Mouse (Mus musculus) heart, embryonic 11.5 days (tissue): ENCODE measurements around the gene Hgfac. TPM values are rescaled to one million over a fixed set of nuclear protein-coding genes. Genes with fewer than 3 reads are reported as not detected.

Experiments
- ATAC-seq: fragments of 200-750 bp; cut with Nextera tagmentation; replicated peaks from 2 replicates; pipeline ENCODE4 v1.8.0; 2017; ENCODE audit warnings: moderate library complexity; ENCODE audit not compliant: insufficient number of reproducible peaks, low FRiP score, low TSS enrichment
- H3K27ac ChIP-seq: fragments of 300-500 bp; sonication (generic); 2 replicates; pipeline ENCODE4 v1.5.1; 2014; ENCODE audit warnings: mild to moderate bottlenecking, low read depth, low read length
- H3K27me3 ChIP-seq: fragments of 300-500 bp; sonication (generic); 2 replicates; pipeline ENCODE4 v1.6.1; 2014; ENCODE audit warnings: mild to moderate bottlenecking, low read length, mixed read lengths; ENCODE audit not compliant: control insufficient read depth, insufficient read depth
- H3K36me3 ChIP-seq: fragments of 300-500 bp; sonication (generic); 2 replicates; pipeline ENCODE4 v1.6.1; 2014; ENCODE audit warnings: mild to moderate bottlenecking, low read length, moderate library complexity, mixed read lengths; ENCODE audit not compliant: control insufficient read depth, insufficient read depth
- H3K4me1 ChIP-seq: fragments of 300-500 bp; sonication (generic); 2 replicates; pipeline ENCODE4 v1.6.1; 2014; ENCODE audit warnings: low read length; ENCODE audit not compliant: control insufficient read depth, insufficient read depth
- H3K4me2 ChIP-seq: fragments of 300-500 bp; sonication (generic); 2 replicates; pipeline ENCODE4 v1.6.1; 2014; ENCODE audit warnings: mild to moderate bottlenecking, moderate library complexity
- H3K4me3 ChIP-seq: fragments of 300-500 bp; sonication (generic); 2 replicates; pipeline ENCODE4 v1.5.1; 2014; ENCODE audit warnings: low read depth, low read length
- H3K9ac ChIP-seq: fragments of 300-500 bp; sonication (generic); 2 replicates; pipeline ENCODE4 v1.6.1; 2014; ENCODE audit warnings: mild to moderate bottlenecking, low read depth, low read length, moderate library complexity
- H3K9me3 ChIP-seq: fragments of 300-500 bp; sonication (generic); replicated peaks from 2 replicates; pipeline ENCODE4 v1.6.1; 2016; ENCODE audit warnings: low read length; ENCODE audit not compliant: control insufficient read depth
- WGBS: fragments of 180-500 bp; shearing (Covaris S2); extraction: QIAGEN DNeasy Blood & Tissue Kit; methylation state at CpG from one replicate; pipeline ENCODE4 v1.1.7; 2014; ENCODE audit not compliant: insufficient replicate concordance; 5-methylcytosine and 5-hydroxymethylcytosine counted together
- polyA plus RNA-seq: library from polyadenylated mRNA; unstranded; fragments of >200 nt; fragmentation: Nextera tagmentation; extraction: Ambion mirVana; gene quantifications from 2 replicates; pipeline ENCODE4 v1.2.1, GENCODE M21; 2014

The Hgfac gene
- polyA plus RNA-seq, result 0.23 and 0.66 TPM in 2 replicates

GRCm38 (mm10) chr5:35041268-35041829 lies at the start of gene Hgfac:
TSS of gene Hgfac (plus strand) at chr5:35041509.
- Histone ChIP-seq H3K4me2 (no peak within 1 kb of the TSS), H3K4me3 (no peak within 1 kb of the TSS), H3K9me3 (no peaks in the 10 kb centered on the region), H3K9ac (no peak within 1 kb of the TSS), H3K36me3 (no peaks in the 10 kb centered on the region; the same call in 1 of the 2 replicates), H3K27me3 (0 out of 2 replicates have a peak, but pooled peaks cover 1% of the 10 kb centered on the region), H3K4me1 (no peaks in the 10 kb centered on the region), H3K27ac (no peak within 1 kb of the TSS)
- no peak for ATAC-seq
- 35% methylated on average over 6 of the region's 6 CpGs for WGBS

GRCm38 (mm10) chr5:34998754-34999153 lies 42.6 kb upstream of the Hgfac start:
- Histone ChIP-seq H3K27me3 (no peaks in the 10 kb centered on the region), H3K9me3 (no peaks in the 10 kb centered on the region), H3K27ac (no peak overlapping the region), H3K4me3 (no peak overlapping the region), H3K4me2 (no peak overlapping the region), H3K9ac (no peak overlapping the region), H3K4me1 (peaks cover 19% of the 10 kb centered on the region), H3K36me3 (peaks cover 3% of the 10 kb centered on the region; the same call in 1 of the 2 replicates)
- WGBS, result 32% methylated on average over 3 of the region's 3 CpGs
- no peak for ATAC-seq

DNA sequence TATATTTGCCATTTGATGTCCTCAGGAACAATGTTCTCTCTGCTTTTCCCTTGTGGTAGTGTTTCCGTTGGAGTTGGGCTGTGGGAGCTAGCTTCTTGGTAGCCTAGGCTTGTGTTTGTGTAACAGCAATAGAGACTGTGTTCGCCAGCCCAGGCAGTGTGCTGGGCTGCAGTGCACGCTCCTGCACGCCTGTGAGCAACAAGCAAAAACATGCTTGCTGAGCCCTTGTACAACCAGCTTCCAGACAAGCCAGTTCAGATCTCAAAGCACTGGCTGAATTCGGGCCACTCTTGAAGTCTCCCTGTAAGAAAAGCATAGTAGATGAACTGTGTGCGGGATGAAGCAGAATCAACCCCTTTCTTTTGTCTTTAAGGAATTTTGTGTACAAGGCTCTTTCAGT lies 42.0 kb upstream of the Hgfac start:
- Histone ChIP-seq H3K4me2 (no peak overlapping the region), H3K9me3 (no peaks in the 10 kb centered on the region)

GRCm38 (mm10) chr5:35000323-35000722 lies 41.0 kb upstream of the Hgfac start:
- Histone ChIP-seq H3K4me3 (no peak overlapping the region), H3K4me1 (peaks cover 19% of the 10 kb centered on the region), H3K27ac (no peak overlapping the region), H3K9me3 (no peaks in the 10 kb centered on the region), H3K9ac (no peak overlapping the region), H3K36me3 (peaks cover 3% of the 10 kb centered on the region), H3K27me3 (no peaks in the 10 kb centered on the region), H3K4me2 (no peak overlapping the region)
- no peak for ATAC-seq

More for the DNA sequence above, 42.0 kb upstream of the Hgfac start:
- Histone ChIP-seq H3K4me1 (peaks cover 19% of the 10 kb centered on the region), H3K9ac (no peak overlapping the region), H3K27me3 (no peaks in the 10 kb centered on the region), H3K27ac (no peak overlapping the region), H3K36me3 (peaks cover 3% of the 10 kb centered on the region; the same call in 1 of the 2 replicates), H3K4me3 (no peak overlapping the region)
- ATAC-seq, result no peak
- 72% methylated on average over 6 of the region's 6 CpGs for WGBS

DNA sequence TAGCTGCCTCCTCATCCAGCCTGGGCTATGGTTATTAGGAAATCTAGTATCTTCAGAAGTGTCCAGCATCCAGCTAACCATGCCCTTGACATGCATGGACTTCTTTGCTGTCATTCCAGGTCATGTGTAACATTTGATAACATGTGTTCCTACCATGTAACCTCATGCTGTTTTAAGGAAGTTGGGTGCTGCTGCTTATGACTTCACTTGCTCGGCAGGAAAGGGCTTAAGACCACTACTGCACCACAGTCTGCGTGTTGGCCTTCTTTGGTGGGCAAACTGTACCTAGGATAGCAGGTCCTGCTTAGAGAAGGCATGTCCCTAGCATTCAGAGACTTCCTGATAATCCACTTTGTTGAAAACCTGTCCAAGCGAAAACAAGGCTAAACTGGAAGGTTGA lies 40.2 kb upstream of the Hgfac start:
- H3K4me2 ChIP-seq, result no peak overlapping the region
- ATAC-seq, result no peak
- peaks cover 3% of the 10 kb centered on the region for H3K36me3 ChIP-seq
- peaks cover 19% of the 10 kb centered on the region for H3K4me1 ChIP-seq
- H3K4me3 ChIP-seq, result no peak overlapping the region
- H3K27ac ChIP-seq, result no peak overlapping the region
- no peaks in the 10 kb centered on the region for H3K27me3 ChIP-seq
- no peak overlapping the region for H3K9ac ChIP-seq
- H3K9me3 ChIP-seq, result no peaks in the 10 kb centered on the region
- 73% methylated on average over 3 of the region's 3 CpGs for WGBS

- H3K36me3 ChIP-seq, result peaks cover 2% of the 10 kb centered on the region
- no peak overlapping the region for H3K9ac ChIP-seq
- no peak overlapping the region for H3K4me2 ChIP-seq
- 0 out of 2 replicates have a peak overlapping the region, but pooled peaks have one; percentile 17 for H3K27ac ChIP-seq
- 83% methylated on average over 7 of the region's 7 CpGs for WGBS
- H3K9me3 ChIP-seq, result no peaks in the 10 kb centered on the region
- no peaks in the 10 kb centered on the region for H3K27me3 ChIP-seq
- no peak for ATAC-seq
- peaks cover 12% of the 10 kb centered on the region for H3K4me1 ChIP-seq
- no peak overlapping the region for H3K4me3 ChIP-seq
Observed at GRCm38 (mm10) chr5:35003611-35004162, 37.6 kb upstream of the Hgfac start.

DNA sequence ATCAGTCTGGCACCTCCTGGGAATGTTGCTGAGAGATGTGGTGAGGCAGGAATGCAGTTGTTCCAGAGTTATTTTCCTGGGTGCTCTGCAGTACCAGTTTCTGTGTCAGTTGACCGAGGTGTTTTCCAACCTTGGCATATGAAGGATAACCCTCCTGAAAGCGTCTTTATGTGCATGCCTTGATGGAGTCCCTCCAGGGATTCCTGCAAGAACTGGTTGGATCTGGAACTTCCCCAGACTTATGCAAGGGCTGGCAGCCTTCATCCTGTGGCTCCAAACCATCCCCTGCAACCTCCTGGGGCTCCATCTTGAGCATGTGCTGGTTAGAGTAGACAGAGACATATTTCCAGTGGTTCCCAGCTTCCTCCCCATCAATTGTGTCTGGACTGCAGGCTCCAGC lies 36.5 kb upstream of the Hgfac start:
- H3K9me3 ChIP-seq, result no peaks in the 10 kb centered on the region
- no peak for ATAC-seq
- WGBS, result 93% methylated on average over 2 of the region's 2 CpGs
- H3K36me3 ChIP-seq, result peaks cover 2% of the 10 kb centered on the region
- peaks cover 16% of the 10 kb centered on the region for H3K4me1 ChIP-seq
- H3K9ac ChIP-seq, result no peak overlapping the region
- no peak overlapping the region for H3K27ac ChIP-seq
- no peak overlapping the region for H3K4me3 ChIP-seq
- no peak overlapping the region for H3K4me2 ChIP-seq
- no peaks in the 10 kb centered on the region for H3K27me3 ChIP-seq

GRCm38 (mm10) chr5:35005659-35006058 lies 35.6 kb upstream of the Hgfac start:
- Histone ChIP-seq H3K9me3 (no peaks in the 10 kb centered on the region), H3K27me3 (no peaks in the 10 kb centered on the region), H3K4me2 (no peak overlapping the region), H3K36me3 (peaks cover 2% of the 10 kb centered on the region), H3K4me1 (peaks cover 16% of the 10 kb centered on the region), H3K9ac (no peak overlapping the region), H3K4me3 (no peak overlapping the region), H3K27ac (no peak overlapping the region)
- WGBS, result 86% methylated on average over 3 of the region's 3 CpGs
- ATAC-seq, result no peak; the same call in 1 of the 2 replicates

DNA sequence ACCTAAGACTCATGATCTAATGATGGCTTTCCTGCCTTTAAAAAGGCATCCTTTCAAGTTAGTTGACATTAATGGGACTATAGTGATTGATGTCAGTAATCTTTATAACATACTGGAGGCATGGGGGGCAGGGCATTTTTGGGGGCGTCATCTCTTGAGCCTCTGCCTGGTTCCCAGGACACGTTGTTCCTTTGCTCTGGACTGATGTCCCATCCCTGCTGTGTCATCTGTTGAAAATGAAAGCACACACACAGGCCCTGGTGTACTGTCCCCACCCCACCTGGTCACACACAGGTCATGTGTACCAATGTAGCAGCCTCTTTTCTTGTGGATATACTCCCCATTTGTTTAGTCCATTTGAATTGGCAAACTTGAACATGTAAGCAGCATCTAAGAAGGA lies 34.7 kb upstream of the Hgfac start:
- Histone ChIP-seq H3K4me1 (peaks cover 16% of the 10 kb centered on the region), H3K9ac (no peak overlapping the region), H3K9me3 (no peaks in the 10 kb centered on the region), H3K36me3 (peaks cover 2% of the 10 kb centered on the region), H3K4me3 (no peak overlapping the region), H3K27me3 (no peaks in the 10 kb centered on the region), H3K4me2 (no peak overlapping the region), H3K27ac (no peak overlapping the region)
- 85% methylated on average over 2 of the region's 2 CpGs for WGBS
- ATAC-seq, result no peak
